Mouse (Mus musculus) cerebellum, adult 2 months (tissue): ENCODE data around the gene Pde4a.

Experiments
- CTCF ChIP-seq: fragments of 200-500 bp; IDR thresholded peaks from 2 replicates; pipeline ENCODE4 v1.5.1; 2011; ENCODE audit warnings: low read depth, mild to moderate bottlenecking, control low read depth, low read length, moderate library complexity, borderline replicate concordance; ENCODE audit not compliant: insufficient read depth
- POLR2A ChIP-seq: fragments of 200-500 bp; IDR thresholded peaks from 2 replicates; pipeline ENCODE4 v1.6.1; 2011; ENCODE audit warnings: low read length, control low read depth, borderline replicate concordance; ENCODE audit not compliant: insufficient read depth

DNA sequence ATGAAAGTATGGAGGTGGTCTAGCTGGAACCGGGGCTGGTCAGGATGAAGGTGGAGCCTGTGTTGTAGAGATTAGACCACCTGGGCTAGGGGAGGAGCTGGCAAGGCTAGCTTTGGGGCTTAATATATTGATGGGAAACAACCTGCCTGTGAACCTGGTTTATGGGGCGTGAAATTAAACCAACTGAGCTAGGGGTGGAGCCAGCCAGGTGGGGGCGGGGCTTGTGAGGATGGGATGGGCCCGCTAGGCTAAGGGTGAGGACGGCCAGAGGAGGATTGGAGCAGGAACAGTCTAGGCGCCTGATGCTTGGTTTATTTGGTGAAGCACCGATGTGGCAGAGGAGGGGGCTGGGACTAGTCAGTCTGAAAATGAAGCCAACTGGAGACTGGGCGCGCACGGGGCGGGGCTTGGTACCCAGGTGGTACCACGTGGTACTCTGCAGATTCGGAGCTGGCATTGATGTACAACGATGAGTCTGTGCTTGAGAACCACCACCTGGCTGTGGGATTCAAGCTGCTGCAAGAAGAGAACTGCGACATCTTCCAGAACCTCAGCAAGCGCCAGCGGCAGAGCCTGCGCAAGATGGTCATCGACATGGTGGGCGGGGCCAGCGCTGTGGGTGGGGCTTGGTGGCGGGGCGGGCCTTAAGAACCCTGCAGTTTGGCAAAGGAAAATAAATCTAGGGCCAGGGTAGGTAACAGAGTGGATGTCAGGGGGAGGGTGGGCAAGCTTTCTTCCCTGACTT, 39.2 kb downstream of the Pde4a start:
- TF ChIP-seq POLR2A (no peak), CTCF (no peak)
